Mouse (Mus musculus): ENCODE results near the gene Sema4d.

The Sema4d gene

GRCm38 (mm10) chr13:51725446-51725845 lies 68.1 kb downstream of the Sema4d start:
- no peak for DNase-seq

DNA sequence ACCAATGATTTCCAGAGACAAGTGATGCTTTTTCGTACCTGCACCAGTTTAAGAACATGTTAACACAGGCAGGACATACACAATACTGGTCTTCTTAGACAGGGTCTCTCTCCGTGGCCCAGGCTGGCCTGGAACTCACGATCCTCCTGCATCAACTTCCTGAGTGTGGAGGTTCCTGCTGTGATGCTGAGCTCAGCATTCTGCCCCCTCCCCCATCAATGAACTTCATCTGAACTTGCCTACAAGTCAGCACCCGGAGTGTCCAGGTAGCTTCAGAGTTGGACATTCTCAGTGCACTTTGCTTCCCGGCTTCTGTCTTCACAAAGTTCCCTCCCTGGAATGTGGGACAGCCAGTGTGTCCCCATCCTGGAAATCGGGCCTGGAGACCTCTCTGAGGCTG lies 69.0 kb downstream of the Sema4d start:
- no peak for DNase-seq

GRCm38 (mm10) chr13:51723114-51723513 lies 70.4 kb downstream of the Sema4d start:
- DNase-seq, result no peak

DNA sequence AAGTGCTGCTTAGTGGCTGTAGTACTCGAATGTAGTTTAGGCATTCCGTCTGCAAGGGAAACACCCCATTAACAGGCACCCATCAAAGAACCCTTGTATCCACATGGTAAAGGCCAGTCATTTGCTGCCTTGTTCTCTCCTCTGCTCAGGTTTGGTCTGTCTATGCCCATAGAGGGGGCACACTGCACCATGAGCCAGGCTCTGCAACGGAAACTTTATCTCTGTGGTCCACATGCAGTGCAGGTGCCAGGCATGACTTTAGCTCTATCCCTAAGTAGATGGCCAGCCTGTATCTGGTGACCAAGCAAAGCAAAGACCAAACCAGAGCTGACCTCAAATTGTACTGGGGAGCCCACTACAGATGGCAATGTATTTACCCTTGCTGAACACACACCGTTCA lies 73.0 kb downstream of the Sema4d start:
- DNase-seq, result no peak

DNA sequence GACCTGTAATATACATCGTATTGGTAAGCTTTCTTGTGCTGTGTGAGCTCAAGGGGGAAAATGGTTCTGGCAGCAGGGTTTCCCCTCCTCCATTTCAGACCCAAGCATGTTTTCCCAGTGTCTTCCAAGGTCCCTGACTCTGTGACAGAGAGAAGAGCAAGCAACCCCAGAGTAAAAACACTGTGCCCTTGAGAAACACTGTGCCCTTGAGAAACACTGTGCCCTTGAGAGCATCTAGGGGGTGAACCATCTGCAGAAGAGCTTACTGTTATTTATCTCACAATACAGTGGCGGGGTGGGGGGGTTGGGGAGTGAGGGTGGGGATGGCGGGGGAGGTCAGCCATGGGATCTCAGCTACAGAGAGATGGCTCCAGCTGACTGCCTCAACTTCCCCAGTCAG lies 74.3 kb downstream of the Sema4d start:
- DNase-seq, result no peak

DNA sequence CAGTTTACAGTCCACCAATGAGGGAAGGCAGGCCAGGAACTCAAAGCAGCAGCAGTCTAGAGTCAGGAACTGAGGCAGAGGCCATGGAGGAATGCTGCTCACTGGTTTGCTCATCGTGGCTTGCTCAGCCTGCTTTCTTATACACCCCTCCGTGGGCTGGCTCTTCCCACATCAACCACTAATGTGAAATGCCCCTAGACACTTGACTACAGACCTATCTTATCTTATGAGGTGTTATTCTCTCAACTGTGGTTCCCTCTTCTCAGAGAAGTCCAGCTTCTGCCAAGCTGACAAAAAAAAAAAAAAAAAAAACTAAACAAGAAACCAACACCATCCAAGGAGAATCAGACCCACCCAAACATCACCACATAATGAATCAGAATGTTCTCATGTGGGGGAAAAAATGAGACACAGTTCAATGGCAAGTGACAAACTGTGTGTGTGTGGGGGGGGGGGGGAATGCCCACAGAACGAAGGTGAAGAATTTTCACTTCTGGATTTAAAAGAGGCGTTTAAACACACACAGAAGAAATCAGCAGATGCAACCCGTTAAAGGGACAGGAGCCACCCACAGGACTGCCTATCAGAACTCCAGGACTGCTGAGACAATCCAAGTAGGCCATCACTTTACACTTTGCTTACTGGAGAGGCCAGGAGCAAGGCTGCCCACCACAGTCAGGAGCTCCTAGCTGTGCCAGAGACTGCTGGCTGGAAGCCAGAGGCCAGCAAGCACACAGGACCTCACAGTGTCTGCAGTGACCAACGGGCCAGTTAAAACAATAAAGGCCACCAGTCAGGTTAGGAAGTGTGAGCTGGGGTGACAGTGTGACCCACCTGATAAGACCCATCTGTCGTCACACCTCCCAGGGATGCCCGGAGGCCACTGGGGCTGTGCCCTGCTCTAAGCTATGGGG lies 76.9 kb downstream of the Sema4d start:
- no peak for DNase-seq

DNA sequence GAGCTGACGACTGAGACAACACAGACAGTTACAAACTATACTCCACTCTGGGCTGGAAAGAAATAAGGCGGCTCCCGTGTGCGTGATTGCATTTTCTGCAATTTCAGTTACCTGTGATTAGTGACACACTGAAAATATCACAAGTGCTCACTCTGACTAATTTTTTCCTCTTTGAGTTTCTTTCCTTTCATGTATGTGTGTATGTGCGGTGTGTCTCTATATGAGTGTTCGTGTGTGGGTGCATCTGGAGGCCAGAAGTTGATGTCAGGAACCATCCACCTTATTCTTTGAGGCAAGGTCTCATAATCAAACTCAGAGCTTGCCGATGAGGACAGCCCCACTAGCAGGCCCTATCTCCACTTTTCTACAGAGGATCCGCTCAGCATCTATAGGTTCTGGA lies 81.5 kb downstream of the Sema4d start:
- no peak for DNase-seq

DNA sequence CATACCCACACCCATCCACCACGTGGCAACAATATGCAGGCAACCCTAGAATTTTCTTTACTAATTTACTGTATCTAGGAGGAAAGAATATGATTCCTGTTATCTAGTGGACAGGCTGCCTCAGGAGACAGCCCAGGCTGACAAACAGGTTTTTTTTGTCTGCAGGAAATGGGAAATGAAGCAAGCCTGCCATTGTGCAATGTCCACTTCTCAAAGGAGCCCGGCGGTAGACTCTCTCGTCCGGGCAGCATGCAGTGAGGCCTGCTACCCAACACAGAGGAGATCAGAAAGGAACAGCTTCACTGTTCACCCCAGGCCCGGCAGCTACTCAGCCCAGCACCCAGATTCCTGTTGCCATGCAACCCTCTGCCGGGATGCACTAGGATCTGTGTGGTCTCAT lies 82.8 kb downstream of the Sema4d start:
- DNase-seq, result no peak

GRCm38 (mm10) chr13:51705882-51706854 lies 87.4 kb downstream of the Sema4d start:
- DNase-seq, result no peak

DNA sequence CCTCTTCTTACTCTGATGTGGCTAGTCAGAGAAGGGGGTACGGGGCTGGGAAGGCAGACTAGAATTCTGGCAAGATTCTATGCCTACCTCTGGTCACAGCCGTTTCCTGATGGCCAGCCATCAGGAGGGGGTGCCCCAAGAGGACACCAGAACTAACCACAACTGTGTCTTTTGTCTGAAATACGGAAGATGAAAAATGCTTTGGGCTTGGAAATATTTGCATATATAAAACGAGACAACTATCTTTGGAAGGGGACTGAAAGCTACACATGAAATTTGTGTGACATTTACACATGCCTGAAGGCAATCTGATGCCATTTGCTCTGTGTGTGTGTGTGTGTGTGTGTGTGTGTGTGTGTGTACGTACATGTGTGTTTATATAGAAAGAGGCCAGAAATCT lies 89.7 kb downstream of the Sema4d start:
- no peak for DNase-seq

GRCm38 (mm10) chr13:51698318-51698717 lies 95.2 kb downstream of the Sema4d start:
- no peak for DNase-seq

GRCm38 (mm10) chr13:51697897-51698296 lies 95.7 kb downstream of the Sema4d start:
- DNase-seq, result no peak

GRCm38 (mm10) chr13:51697455-51697854 lies 96.1 kb downstream of the Sema4d start:
- DNase-seq, result no peak

DNA sequence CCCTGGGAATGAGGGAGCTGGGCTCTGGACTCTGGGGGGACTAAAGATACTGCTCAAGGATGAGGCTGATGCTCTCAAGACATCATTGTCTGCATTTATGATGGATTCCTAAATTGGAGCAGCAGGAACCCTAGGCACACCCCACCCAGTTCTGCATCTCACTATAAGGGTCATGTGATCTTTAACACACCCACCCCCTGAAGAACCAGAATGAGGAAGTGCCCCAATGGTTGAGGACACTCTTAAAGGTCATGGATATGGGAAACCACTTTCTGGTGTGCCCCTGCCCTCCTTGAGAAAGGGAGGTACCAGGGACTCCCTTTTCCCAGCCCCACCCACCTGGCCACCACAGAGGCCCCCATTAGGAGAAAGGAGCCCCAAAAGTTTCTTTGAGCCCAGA lies 97.1 kb downstream of the Sema4d start:
- DNase-seq, result no peak

- DNase-seq, result no peak
These were observed 104.9 kb downstream of the Sema4d start for GRCm38 (mm10) chr13:51688688-51689087.

GRCm38 (mm10) chr13:51686966-51687365 lies 106.6 kb downstream of the Sema4d start:
- no peak for DNase-seq

- DNase-seq, result no peak
These were observed 108.1 kb downstream of the Sema4d start for GRCm38 (mm10) chr13:51685290-51685966.

- DNase-seq, result no peak
These were observed 111.9 kb downstream of the Sema4d start for GRCm38 (mm10) chr13:51681634-51682033.

DNA sequence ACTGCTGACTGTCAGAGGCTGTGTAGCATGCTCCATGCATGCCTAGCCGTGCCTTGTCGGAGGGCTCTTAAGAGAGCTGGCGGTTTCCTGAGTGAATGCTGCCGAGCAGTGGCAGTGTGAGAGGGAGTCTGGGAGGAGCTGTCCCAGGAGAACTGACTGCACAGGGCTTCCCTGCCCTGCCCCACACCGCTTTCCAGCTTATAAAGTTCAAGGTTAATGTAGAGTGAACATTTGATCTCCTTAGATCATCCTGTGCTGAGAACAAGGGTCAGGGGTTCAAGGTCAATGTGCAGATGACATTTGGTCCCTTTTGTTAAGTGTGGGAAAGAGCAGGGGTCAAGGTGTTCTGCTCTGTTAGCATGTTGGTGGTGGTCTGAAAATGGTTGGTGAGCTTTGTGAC lies 112.5 kb downstream of the Sema4d start:
- DNase-seq, result no peak

GRCm38 (mm10) chr13:51679332-51679731 lies 114.2 kb downstream of the Sema4d start:
- no peak for DNase-seq

DNA sequence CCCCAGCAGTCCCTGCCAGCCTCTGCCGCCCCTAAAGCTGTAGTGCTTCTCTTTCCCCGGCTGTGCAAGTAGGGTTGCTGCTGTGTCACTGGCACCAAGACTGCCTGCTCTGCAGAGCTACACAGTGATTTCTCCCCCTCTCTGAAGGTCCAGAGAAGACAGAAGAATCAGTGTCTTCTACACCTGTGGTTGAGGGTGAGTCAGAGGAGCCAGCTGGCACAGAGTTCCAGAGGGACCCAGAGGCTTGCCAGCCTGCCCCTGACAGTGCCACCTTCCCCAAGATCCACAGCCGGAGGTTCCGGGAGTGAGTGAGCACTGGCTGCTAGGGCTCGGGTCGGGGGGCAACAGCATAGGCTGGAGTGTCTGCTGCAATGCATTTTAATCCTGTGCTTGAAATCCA lies 114.9 kb downstream of the Sema4d start:
- no peak for DNase-seq

DNA sequence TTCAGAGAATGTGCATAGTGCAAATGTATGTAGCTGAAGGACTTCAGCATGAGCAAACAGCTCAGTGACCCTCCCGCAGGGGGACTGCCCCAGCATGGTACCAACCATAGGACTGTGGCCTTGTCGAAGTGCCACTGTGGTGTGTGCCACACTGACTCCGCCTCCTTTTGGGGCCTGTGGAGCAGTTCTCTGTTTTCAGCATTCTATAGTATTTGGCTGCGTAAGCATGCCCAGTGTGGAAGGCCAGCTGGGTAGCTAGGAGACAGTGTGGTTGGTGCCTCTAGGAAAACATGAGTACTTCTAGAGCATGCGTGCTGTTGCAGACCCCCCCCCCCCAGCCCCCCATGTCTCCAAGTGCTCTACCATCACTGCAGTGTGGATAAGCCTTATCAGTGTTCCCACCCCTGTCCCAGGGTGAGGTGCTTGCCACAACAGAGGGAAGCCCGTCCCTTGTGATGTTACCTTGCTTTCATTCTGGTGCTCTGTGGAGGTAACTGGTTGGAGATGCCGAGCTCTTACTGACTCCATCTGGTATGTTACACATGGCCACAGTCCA lies 115.8 kb downstream of the Sema4d start:
- no peak for DNase-seq

- no peak for DNase-seq
These were observed 116.5 kb downstream of the Sema4d start for GRCm38 (mm10) chr13:51677041-51677440.
